Mouse (Mus musculus) E14TG2a.4 (cell line): ENCODE data around the gene Oit3.

ENCODE experiments used
- H3K27me3 ChIP-seq: 2 replicates; pipeline ENCODE4 v1.6.1; 2014; ENCODE audit warnings: low read length, control low read depth; ENCODE audit not compliant: insufficient read depth
- H3K36me3 ChIP-seq: 2 replicates; pipeline ENCODE4 v1.6.1; 2014; ENCODE audit warnings: low read length, control low read depth; ENCODE audit not compliant: insufficient read depth
- H3K4me1 ChIP-seq: replicated peaks from 2 replicates; pipeline ENCODE4 v1.6.1; 2014; ENCODE audit warnings: low read depth, low read length, control low read depth
- H3K4me3 ChIP-seq: replicated peaks from 2 replicates; pipeline ENCODE4 v1.5.1; 2014; ENCODE audit warnings: mild to moderate bottlenecking, low read length
- H3K9me3 ChIP-seq: 2 replicates; pipeline ENCODE4 v1.6.1; 2014; ENCODE audit warnings: low read length, control low read depth
- CTCF ChIP-seq: conservative IDR thresholded peaks from 2 replicates; pipeline ENCODE4 v1.5.1; 2014; ENCODE audit warnings: low read length
- NANOG ChIP-seq: IDR thresholded peaks from 2 replicates; pipeline ENCODE4 v1.6.1; 2014; ENCODE audit warnings: borderline replicate concordance, low read length, mixed read lengths
- POU5F1 ChIP-seq: IDR thresholded peaks from 2 replicates; pipeline ENCODE4 v1.6.1; 2014; ENCODE audit warnings: low read length, borderline replicate concordance

Gene Oit3

GRCm38 (mm10) chr10:59443212-59443611 is 1.6 kb upstream of the Oit3 start:
- Histone ChIP-seq H3K27me3 (peaks cover 3% of the 10 kb centered on the region; the same call in 1 of the 2 replicates), H3K4me1 (peaks cover 9% of the 10 kb centered on the region), H3K9me3 (no peaks in the 10 kb centered on the region), H3K36me3 (no peaks in the 10 kb centered on the region), H3K4me3 (no peak overlapping the region)
- TF ChIP-seq NANOG (no peak), POU5F1 (no peak), CTCF (no peak)

DNA sequence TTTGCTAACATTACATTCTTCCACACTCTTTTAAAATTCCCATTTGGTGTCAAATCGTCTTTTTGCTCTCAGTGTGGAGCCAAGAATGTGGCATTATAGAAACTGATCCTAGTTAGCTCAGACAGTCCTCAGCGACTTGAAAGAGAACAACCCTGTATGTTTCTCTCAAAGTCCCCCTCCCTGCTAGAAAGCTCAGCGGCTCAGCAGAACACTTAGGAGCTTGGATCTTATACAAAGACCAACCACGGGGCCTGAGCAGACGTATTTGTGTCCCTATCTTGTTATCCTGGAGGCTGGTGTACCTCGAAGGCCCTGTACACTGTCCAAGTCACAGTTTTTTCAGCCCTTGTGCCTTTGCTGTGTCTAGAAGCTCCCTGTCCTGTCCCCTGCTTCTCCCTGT is 1.4 kb downstream of the Oit3 start:
- Histone ChIP-seq H3K27me3 (peaks cover 3% of the 10 kb centered on the region; the same call in 1 of the 2 replicates), H3K4me1 (no peaks in the 10 kb centered on the region), H3K36me3 (no peaks in the 10 kb centered on the region), H3K9me3 (no peaks in the 10 kb centered on the region), H3K4me3 (no peak overlapping the region)
- TF ChIP-seq POU5F1 (no peak), CTCF (no peak), NANOG (no peak)

- TF ChIP-seq CTCF (no peak), POU5F1 (no peak), NANOG (no peak)
- no peak overlapping the region for H3K4me3 ChIP-seq
- no peaks in the 10 kb centered on the region for H3K4me1 ChIP-seq
- H3K9me3 ChIP-seq, result no peaks in the 10 kb centered on the region
- peaks cover 3% of the 10 kb centered on the region; the same call in 1 of the 2 replicates for H3K27me3 ChIP-seq
- H3K36me3 ChIP-seq, result no peaks in the 10 kb centered on the region
These were observed 2.1 kb downstream of the Oit3 start for GRCm38 (mm10) chr10:59439508-59439931.

- no peak overlapping the region for H3K4me3 ChIP-seq
- H3K27me3 ChIP-seq, result peaks cover 3% of the 10 kb centered on the region; the same call in 1 of the 2 replicates
- H3K36me3 ChIP-seq, result no peaks in the 10 kb centered on the region
- no peak for TF ChIP-seq CTCF
- TF ChIP-seq POU5F1, result no peak
- no peak for TF ChIP-seq NANOG
- no peaks in the 10 kb centered on the region for H3K9me3 ChIP-seq
- no peaks in the 10 kb centered on the region for H3K4me1 ChIP-seq
These were observed 2.9 kb downstream of the Oit3 start for GRCm38 (mm10) chr10:59438651-59439050.

- TF ChIP-seq NANOG (no peak), POU5F1 (no peak), CTCF (no peak)
- no peak overlapping the region for H3K4me3 ChIP-seq
- H3K4me1 ChIP-seq, result no peaks in the 10 kb centered on the region
- H3K9me3 ChIP-seq, result no peaks in the 10 kb centered on the region
- no peaks in the 10 kb centered on the region for H3K36me3 ChIP-seq
- H3K27me3 ChIP-seq, result peaks cover 3% of the 10 kb centered on the region; the same call in 1 of the 2 replicates
These were observed 5.8 kb downstream of the Oit3 start for GRCm38 (mm10) chr10:59435746-59436145.

DNA sequence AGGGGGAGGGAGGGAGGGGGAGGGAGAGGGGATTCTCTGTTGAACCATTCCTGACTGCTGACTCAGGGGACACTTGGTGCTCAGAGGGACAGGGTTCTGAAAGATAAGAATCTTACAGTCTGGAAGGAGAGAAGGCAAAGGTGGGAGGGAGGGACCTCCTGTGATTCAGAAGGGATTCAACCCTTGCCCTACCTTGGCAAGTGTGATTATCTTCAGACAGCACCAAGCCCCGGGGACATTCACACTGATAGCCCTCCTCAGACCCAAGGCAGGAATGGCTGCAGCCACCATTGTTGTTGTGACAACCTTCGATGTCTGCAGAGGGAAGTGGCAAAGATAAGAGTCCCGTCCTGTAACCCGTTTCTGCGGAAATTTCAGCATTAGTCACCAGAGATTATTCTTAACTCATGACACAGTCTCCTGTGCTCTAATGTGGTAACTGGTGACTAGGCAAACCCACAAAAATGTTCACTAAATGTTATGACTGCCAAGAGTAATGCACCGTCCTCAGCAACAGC is 10.8 kb downstream of the Oit3 start:
- Histone ChIP-seq H3K9me3 (no peaks in the 10 kb centered on the region), H3K4me3 (no peak overlapping the region), H3K36me3 (no peaks in the 10 kb centered on the region), H3K27me3 (no peaks in the 10 kb centered on the region), H3K4me1 (no peaks in the 10 kb centered on the region)
- no peak for TF ChIP-seq POU5F1

- Histone ChIP-seq H3K4me1 (no peaks in the 10 kb centered on the region), H3K4me3 (no peak overlapping the region), H3K27me3 (peaks cover 3% of the 10 kb centered on the region; the same call in 1 of the 2 replicates), H3K9me3 (no peaks in the 10 kb centered on the region), H3K36me3 (no peaks in the 10 kb centered on the region)
- no peak for TF ChIP-seq POU5F1
- TF ChIP-seq CTCF, result no peak
- no peak for TF ChIP-seq NANOG
These were observed 12.0 kb downstream of the Oit3 start for GRCm38 (mm10) chr10:59429448-59430135.

GRCm38 (mm10) chr10:59426371-59426770 is 15.2 kb downstream of the Oit3 start:
- Histone ChIP-seq H3K9me3 (no peaks in the 10 kb centered on the region), H3K4me1 (no peaks in the 10 kb centered on the region), H3K27me3 (peaks cover 3% of the 10 kb centered on the region; the same call in 1 of the 2 replicates), H3K36me3 (no peaks in the 10 kb centered on the region), H3K4me3 (no peak overlapping the region)
- TF ChIP-seq POU5F1, result no peak
- TF ChIP-seq CTCF, result no peak
- no peak for TF ChIP-seq NANOG

DNA sequence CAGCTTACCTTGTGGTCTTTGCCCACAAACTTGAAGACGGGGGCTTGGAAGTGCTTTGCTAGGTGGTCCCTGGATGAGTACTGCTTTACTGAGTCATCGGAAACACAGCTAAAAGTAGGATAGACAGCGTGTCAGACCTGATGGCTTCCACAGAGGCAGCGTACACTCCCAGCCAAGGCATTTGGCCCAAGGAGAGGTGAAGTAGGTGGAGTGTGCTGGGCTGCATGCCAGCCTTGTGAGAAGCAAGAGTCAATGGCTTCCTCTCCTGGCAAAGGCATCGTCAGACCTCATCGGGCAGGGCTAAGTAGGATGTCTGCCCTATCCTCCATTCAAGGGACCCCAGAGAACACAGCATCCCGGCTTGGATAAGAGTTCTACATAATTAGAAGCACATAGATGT is 16.2 kb downstream of the Oit3 start:
- H3K9me3 ChIP-seq, result no peaks in the 10 kb centered on the region
- no peak overlapping the region for H3K4me3 ChIP-seq
- no peaks in the 10 kb centered on the region for H3K4me1 ChIP-seq
- no peak for TF ChIP-seq CTCF
- H3K27me3 ChIP-seq, result peaks cover 3% of the 10 kb centered on the region; the same call in 1 of the 2 replicates
- no peaks in the 10 kb centered on the region for H3K36me3 ChIP-seq
